Mouse (Mus musculus): ENCODE measurements at regions not wholly inside any gene's neighbourhood (a gene's known extent, or its start where the extent isn't known, plus 50 kb on each side); places are given as distances from the start of the nearest gene placed in this dataset.

DNA sequence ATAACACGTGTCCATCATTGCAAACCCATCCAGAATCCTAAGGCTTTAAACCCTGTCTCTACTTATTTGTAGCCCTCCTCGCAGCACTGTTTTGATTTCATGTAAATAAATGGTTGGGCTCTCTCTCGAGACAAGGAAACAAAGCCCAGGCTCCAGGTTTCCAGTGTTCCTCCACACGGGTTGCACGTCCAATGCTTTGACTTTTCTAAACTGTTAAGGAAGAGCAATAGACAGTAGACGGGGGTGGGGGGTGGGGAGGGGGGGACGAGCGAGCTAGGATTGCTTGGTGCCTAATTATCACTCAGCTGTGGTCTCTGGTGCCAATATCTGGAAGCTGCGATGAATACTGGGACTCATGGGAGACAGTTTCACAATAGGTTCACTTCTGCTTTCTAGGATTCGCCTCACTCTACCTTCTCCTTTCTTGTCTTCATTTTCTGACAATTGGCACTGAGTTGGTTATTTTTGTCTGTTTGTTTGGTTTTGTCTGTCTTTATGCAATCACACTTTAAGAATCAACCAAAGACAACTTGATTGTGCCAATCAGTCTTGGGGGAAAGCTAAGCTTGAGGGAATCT, 179.3 kb upstream of the Ccdc122 start:
- ATAC-seq (ENCODE audit: low FRiP score, low read depth) = no peak
- Histone ChIP-seq H3K27ac (no peak overlapping the region), H3K9ac (no peak overlapping the region), H3K9me3 (no peaks in the 10 kb centered on the region), H3K4me1 (peaks cover 15% of the 10 kb centered on the region), H3K4me2 (replicated peaks) (no peak overlapping the region), H3K36me3 (no peaks in the 10 kb centered on the region), H3K4me3 (no peak overlapping the region), H3K27me3 (no peaks in the 10 kb centered on the region)
- WGBS = 56% methylated on average over 10 of the region's 10 CpGs

DNA sequence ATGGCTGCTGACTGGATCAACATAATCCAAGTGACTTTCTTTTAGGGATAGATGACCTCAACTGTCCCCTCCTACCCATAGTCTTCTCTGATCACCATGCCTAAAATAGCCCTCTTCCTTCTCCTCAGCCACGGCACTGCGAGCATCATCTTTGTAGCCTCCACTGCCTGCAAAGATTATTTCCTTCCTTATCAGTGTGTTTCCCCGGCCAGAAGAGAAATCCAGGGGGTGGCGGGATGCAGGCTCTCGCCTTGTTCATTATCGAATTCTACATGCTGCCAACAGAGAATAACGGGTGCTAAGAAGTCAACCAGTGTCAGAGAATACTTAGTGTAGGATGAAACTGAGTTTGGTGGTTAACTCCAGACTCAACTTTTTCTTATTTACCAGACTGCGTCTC, 180.0 kb upstream of the Ccdc122 start:
- peaks cover 15% of the 10 kb centered on the region for H3K4me1 ChIP-seq
- 72% methylated on average over 8 of the region's 8 CpGs for WGBS
- ATAC-seq (ENCODE audit: low FRiP score, low read depth) = no peak

DNA sequence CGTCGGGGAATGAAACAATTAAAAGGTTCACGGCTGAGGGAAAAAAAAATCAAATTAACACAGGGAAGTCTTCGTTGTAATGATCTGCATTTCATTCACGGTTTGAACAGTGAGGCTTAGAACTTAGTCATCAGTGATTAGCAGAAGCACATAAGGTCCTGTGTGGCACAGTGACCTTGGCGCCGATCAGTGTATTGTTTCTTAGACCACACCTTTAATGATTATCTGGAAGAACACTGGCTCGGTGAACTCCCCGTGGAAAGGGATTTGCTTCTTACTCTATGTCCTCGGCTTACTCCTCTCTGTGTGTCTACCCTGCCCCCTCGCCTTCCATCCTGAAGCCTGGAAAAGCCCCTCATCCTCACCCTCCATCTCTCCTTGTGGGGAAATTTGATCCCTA, 181.6 kb upstream of the Ccdc122 start:
- no peak overlapping the region for H3K4me3 ChIP-seq
- no peak for ATAC-seq (ENCODE audit: low FRiP score, low read depth)
- no peak overlapping the region for H3K4me2 ChIP-seq (replicated peaks)
- no peaks in the 10 kb centered on the region for H3K36me3 ChIP-seq
- peaks cover 15% of the 10 kb centered on the region for H3K4me1 ChIP-seq
- no peak overlapping the region for H3K27ac ChIP-seq
- no peaks in the 10 kb centered on the region for H3K27me3 ChIP-seq
- WGBS = 57% methylated on average over 11 of the region's 11 CpGs
- H3K9me3 ChIP-seq = no peaks in the 10 kb centered on the region
- no peak overlapping the region for H3K9ac ChIP-seq

More for the DNA sequence above, 180.0 kb upstream of the Ccdc122 start:
- Histone ChIP-seq H3K9me3 (no peaks in the 10 kb centered on the region), H3K27me3 (no peaks in the 10 kb centered on the region), H3K4me3 (no peak overlapping the region), H3K9ac (no peak overlapping the region), H3K27ac (no peak overlapping the region), H3K4me2 (replicated peaks) (no peak overlapping the region), H3K36me3 (no peaks in the 10 kb centered on the region)

DNA sequence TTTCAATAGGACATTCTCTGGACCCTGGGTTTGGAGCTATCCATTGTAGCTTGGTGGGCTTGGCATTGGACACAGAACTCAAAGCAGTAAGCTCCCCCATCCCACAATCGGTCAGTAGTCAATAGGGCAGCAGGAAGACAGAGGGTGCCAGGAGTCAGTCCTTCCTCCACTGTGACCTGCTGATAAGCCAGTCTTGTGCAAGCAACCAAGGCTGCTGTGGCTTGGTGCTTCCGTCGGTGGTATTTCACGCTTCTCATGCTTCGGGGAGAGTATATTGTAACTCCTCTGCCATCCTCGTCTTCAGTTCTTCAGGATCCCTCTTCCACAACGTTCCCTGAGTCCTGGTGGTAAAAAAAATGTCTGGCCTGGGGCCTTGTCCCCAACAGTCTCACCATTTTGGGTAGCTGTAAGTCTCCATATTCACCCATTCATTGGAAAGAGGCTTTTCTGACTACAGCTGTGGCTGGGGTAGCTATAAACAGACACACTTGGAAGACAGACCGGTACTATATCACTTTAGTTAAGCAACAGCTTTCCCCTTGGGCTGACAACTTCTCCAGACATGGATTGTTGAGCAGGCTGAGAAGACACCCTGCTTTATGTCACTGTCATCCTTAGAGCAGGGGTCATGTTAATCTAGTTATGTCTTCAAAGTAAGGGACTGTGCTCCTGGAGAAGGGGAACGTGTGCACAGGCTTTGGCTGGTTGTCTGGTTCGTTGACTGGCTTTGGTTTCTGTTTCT, 184.9 kb upstream of the Ccdc122 start:
- no peak overlapping the region for H3K4me2 ChIP-seq (replicated peaks)
- no peaks in the 10 kb centered on the region for H3K36me3 ChIP-seq
- H3K27ac ChIP-seq = no peak overlapping the region
- H3K9me3 ChIP-seq = no peaks in the 10 kb centered on the region
- 70% methylated on average over 10 of the region's 10 CpGs for WGBS
- peaks cover 6% of the 10 kb centered on the region; the same call in 1 of the 2 replicates for H3K4me1 ChIP-seq
- no peak overlapping the region for H3K9ac ChIP-seq
- H3K27me3 ChIP-seq = no peaks in the 10 kb centered on the region
- no peak for ATAC-seq (ENCODE audit: low FRiP score, low read depth)
- H3K4me3 ChIP-seq = no peak overlapping the region

DNA sequence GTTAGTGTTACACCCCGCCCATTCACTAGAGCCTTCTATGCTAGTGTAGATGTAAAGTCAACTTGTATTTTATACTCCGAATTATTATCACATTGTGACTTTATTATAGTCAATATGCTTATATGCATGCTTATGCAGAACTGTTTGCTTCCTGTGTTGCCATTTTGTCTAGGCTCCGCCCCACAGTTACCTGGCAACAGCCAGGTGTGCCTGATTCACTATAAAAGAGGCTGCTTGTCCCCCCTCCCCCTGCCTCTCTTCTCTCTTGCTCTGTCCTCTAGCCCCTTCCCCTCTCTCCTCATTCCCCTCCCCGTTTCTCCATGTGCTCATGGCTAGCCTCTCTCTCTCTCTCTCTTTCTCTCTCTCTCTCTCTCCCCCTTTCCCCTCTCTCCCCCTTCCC, 185.9 kb upstream of the Ccdc122 start:
- H3K9me3 ChIP-seq = no peaks in the 10 kb centered on the region
- H3K36me3 ChIP-seq = no peaks in the 10 kb centered on the region
- no peak overlapping the region for H3K9ac ChIP-seq
- H3K4me2 ChIP-seq (replicated peaks) = no peak overlapping the region
- WGBS = 98% methylated on average over 4 of the region's 4 CpGs
- H3K27ac ChIP-seq = no peak overlapping the region
- H3K27me3 ChIP-seq = no peaks in the 10 kb centered on the region
- H3K4me1 ChIP-seq = peaks cover 4% of the 10 kb centered on the region; the same call in 1 of the 2 replicates
- no peak overlapping the region for H3K4me3 ChIP-seq
- ATAC-seq (ENCODE audit: low FRiP score, low read depth) = no peak

DNA sequence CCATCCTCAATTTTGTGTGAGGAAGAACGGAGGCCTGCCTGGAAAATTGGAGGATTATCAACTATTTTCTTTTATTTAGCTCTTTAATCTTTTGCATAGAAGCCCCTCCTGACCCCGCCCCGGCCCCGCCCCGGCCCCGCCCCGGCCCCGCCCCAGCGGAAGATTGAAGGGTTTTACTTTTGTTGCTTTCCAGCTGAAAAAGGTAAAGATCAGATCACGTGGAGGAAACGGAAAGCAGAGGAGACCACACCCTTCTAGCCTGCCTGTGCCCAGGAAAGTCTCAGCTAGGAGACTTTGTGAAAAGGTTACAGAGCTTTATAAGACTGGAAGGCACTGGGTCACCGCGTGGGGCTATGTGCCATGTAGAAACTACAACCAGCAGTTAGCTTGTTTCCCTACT, 186.5 kb upstream of the Ccdc122 start:
- H3K36me3 ChIP-seq = no peaks in the 10 kb centered on the region
- no peaks in the 10 kb centered on the region for H3K27me3 ChIP-seq
- H3K4me2 ChIP-seq (replicated peaks) = no peak overlapping the region
- H3K4me1 ChIP-seq = peaks cover 1% of the 10 kb centered on the region; the same call in 1 of the 2 replicates
- 37% methylated on average over 13 of the region's 13 CpGs for WGBS
- no peaks in the 10 kb centered on the region for H3K9me3 ChIP-seq
- H3K4me3 ChIP-seq = no peak overlapping the region
- no peak overlapping the region for H3K9ac ChIP-seq
- ATAC-seq (ENCODE audit: low FRiP score, low read depth) = no peak
- no peak overlapping the region for H3K27ac ChIP-seq

DNA sequence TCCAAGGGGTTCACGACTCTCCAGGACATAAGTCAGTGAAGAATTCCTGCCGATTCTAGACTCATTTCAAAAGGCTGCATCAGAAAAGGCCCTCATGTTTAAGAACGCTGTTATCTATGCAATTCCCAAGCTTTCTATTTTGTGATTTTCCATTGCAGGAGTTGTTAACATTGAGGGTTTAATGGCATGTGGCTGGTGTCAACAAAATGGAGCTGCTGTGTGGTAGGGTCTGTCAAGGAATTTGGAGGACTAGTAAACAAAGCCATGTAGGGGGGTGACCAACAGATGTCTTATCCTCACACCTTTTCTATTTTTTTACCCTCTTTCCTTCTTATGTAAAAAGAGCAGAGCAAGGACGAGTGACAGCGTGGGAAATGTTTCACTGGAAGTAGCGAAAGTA, 186.9 kb upstream of the Ccdc122 start:
- Histone ChIP-seq H3K4me3 (no peak overlapping the region), H3K27ac (no peak overlapping the region), H3K4me2 (replicated peaks) (no peak overlapping the region), H3K4me1 (no peaks in the 10 kb centered on the region), H3K36me3 (no peaks in the 10 kb centered on the region), H3K9me3 (no peaks in the 10 kb centered on the region), H3K9ac (no peak overlapping the region), H3K27me3 (no peaks in the 10 kb centered on the region)
- no peak for ATAC-seq (ENCODE audit: low FRiP score, low read depth)
- WGBS = 70% methylated on average over 6 of the region's 6 CpGs

DNA sequence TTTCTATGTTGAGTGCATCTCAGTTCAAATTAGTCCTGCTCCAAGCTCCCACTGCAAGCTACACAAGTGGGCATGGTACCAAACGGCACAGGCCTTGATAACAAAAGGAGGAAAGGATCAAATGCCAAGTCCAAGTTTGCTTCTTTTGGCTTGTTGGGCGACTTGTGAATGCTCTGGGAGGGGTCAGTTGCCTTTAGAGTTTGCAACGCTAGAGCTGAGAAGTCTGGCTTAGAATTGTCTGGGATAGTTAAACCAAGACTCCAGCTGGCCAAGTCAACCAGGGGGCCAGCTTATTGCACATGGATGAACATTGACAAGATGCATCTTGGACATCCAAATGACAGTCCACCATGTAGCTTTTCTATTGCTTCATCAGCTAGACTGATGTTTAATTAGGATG, 187.5 kb upstream of the Ccdc122 start:
- Histone ChIP-seq H3K27ac (no peak overlapping the region), H3K27me3 (no peaks in the 10 kb centered on the region), H3K4me1 (no peaks in the 10 kb centered on the region), H3K9me3 (no peaks in the 10 kb centered on the region), H3K9ac (no peak overlapping the region), H3K4me3 (no peak overlapping the region), H3K36me3 (no peaks in the 10 kb centered on the region), H3K4me2 (replicated peaks) (no peak overlapping the region)
- 66% methylated on average over 3 of the region's 3 CpGs for WGBS
- no peak for ATAC-seq (ENCODE audit: low FRiP score, low read depth)

DNA sequence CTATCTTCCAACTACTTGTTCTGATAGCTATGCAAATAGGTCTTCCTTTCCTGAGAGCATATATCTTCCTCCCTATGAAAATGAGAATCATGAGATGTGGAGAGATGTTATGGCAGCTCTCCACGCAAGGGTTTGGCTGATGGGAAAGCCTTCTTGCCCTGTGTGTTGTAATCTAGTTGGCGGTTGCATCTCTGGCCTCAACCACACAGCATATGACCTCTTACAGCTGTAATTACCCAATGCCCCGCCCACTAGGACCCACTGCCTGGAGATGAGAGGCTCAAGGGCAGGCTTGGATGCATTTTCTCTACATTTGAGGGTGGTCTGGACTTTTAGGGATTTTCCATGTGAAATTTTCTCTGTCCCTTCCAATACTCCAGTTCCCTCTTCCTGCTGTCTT, 190.9 kb upstream of the Ccdc122 start:
- WGBS = 78% methylated on average over 3 of the region's 3 CpGs
- Histone ChIP-seq H3K9me3 (no peaks in the 10 kb centered on the region), H3K4me2 (replicated peaks) (no peak overlapping the region), H3K27me3 (no peaks in the 10 kb centered on the region), H3K27ac (no peak overlapping the region), H3K4me3 (no peak overlapping the region), H3K9ac (no peak overlapping the region), H3K36me3 (no peaks in the 10 kb centered on the region), H3K4me1 (no peaks in the 10 kb centered on the region)
- no peak for ATAC-seq (ENCODE audit: low FRiP score, low read depth)

DNA sequence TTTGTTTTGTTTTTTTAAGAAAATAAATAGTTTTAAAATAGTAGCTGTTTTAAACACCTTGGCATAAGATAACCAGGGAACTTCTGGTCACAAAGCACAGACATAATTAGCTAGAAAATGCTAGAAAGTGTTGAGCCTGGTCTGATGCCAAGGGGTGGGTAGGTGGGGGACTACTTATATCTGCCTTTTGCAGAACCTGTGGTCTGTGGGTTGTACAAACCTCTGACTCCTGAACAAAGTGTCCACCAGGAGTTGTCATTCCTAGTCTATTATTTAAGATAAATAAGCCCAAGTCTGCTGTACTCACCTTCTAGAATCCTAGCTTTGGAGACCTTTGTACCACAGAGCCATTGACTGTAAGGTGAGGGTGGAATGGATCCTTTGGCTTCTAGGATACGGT, 191.9 kb upstream of the Ccdc122 start:
- Histone ChIP-seq H3K9me3 (no peaks in the 10 kb centered on the region), H3K9ac (no peak overlapping the region), H3K27ac (no peak overlapping the region), H3K4me1 (no peaks in the 10 kb centered on the region), H3K4me3 (no peak overlapping the region), H3K27me3 (no peaks in the 10 kb centered on the region), H3K4me2 (replicated peaks) (no peak overlapping the region), H3K36me3 (no peaks in the 10 kb centered on the region)
- no peak for ATAC-seq (ENCODE audit: low FRiP score, low read depth)
- 88% methylated on average over 1 of the region's 1 CpGs for WGBS

DNA sequence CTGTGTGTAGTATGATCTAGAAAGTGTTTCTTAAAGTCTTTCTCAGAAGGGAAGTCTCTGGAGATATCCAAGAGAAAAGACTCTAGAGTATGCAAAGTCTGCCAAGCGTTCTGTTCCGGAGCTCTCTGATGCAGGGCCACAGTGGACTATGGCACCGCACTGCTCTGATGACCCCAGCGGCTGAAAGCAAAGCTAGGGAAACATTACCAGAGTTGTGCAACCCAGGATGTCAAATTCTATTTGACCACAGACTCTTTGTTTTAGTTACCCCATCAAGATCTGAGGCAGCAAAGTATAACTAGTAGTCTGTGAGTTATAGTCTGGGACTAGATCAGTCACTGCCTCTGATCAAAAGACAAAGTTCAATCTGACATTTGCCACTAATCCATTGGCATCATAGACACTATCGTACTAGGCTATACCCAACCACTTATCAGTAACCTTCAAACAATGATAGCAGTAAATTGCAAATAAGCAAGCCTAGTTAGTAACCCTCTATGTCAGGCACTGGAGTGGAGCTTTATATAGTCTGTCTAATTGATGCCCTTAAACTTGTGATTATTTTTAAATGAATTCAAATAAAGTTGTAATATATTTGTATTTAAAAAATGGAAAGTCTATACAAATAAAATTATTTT, 198.9 kb upstream of the Ccdc122 start:
- ATAC-seq (ENCODE audit: low FRiP score, low read depth) = no peak
- Histone ChIP-seq H3K4me2 (replicated peaks) (no peak overlapping the region), H3K9ac (no peak overlapping the region), H3K4me3 (no peak overlapping the region), H3K36me3 (no peaks in the 10 kb centered on the region), H3K9me3 (no peaks in the 10 kb centered on the region), H3K4me1 (peaks cover 7% of the 10 kb centered on the region), H3K27ac (no peak overlapping the region), H3K27me3 (no peaks in the 10 kb centered on the region)
- WGBS = 91% methylated on average over 5 of the region's 5 CpGs

DNA sequence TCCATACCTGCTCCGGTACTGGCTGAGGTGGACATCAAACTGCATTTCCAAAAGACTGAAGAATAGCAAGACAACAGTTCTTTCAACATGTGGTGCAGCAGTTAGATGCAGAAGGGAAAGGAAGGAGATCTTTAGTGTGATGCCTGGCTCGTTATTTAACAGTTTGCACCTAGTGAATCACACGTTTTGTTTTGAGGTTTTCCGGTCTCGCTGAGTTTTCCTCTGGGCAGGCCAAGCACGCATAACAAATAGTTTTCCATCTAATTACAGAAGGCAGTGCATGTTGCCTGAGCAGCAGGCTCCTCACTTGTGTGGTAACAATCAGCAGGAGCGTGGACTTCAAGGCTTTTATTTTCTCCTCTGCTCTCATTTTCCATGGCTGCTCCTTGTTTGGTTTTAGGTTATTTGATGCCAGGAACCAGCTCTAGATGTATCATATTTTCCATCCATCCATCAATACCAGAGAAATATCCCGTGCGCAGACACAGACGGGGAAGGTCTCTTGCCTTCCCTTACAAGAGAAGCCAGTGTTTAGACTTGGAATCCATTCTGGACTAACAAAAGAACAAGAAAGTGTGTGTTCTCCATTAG, 199.6 kb upstream of the Ccdc122 start:
- no peak overlapping the region for H3K27ac ChIP-seq
- no peak for ATAC-seq (ENCODE audit: low FRiP score, low read depth)
- H3K4me2 ChIP-seq (replicated peaks) = no peak overlapping the region
- H3K4me1 ChIP-seq = peaks cover 7% of the 10 kb centered on the region
- H3K36me3 ChIP-seq = no peaks in the 10 kb centered on the region
- WGBS = 43% methylated on average over 10 of the region's 10 CpGs
- no peaks in the 10 kb centered on the region for H3K27me3 ChIP-seq
- no peak overlapping the region for H3K9ac ChIP-seq
- H3K9me3 ChIP-seq = no peaks in the 10 kb centered on the region
- H3K4me3 ChIP-seq = no peak overlapping the region

Measured in limb, embryonic 13.5 days (tissue).